Mouse (Mus musculus) CH12.LX (cell line): ENCODE results near the gene Ifi205.
"Not testable (repeated sequence)": the region's sequence is repeated elsewhere in the genome, so short reads cannot be mapped to it uniquely, and the experiment has no call there.

Experiments
- CTCF ChIP-seq, 2 experiments: IDR thresholded peaks in 1 of 2; conservative IDR thresholded peaks in 1 of 2; 2 replicates each; pipeline ENCODE4 v1.5.1; 2011 to 2012; ENCODE audit warnings: low read depth in 2 of 2, low read length in 2 of 2, improper control_type of control experiment in 1 of 2, inconsistent platforms in 1 of 2, mild to moderate bottlenecking in 1 of 2, moderate library complexity in 1 of 2
- ELF1 ChIP-seq: IDR thresholded peaks from 2 replicates; pipeline ENCODE4 v1.6.1; 2014; ENCODE audit warnings: low read depth, mild to moderate bottlenecking, inconsistent platforms, low read length, improper control_type of control experiment
- EP300 ChIP-seq: IDR thresholded peaks from 2 replicates; pipeline ENCODE4 v1.6.1; 2011; ENCODE audit warnings: low read length, improper control_type of control experiment
- MAFK ChIP-seq: IDR thresholded peaks from 2 replicates; pipeline ENCODE4 v1.6.1; 2011; ENCODE audit warnings: low read length, improper control_type of control experiment; ENCODE audit not compliant: insufficient replicate concordance
- NELFE ChIP-seq: IDR thresholded peaks from 2 replicates; pipeline ENCODE4 v1.6.1; 2011; ENCODE audit warnings: low read depth, low read length, improper control_type of control experiment
- POLR2A ChIP-seq: IDR thresholded peaks from 2 replicates; pipeline ENCODE4 v1.6.1; 2011; ENCODE audit warnings: low read depth, mild to moderate bottlenecking, improper control_type of control experiment, low read length
- RCOR1 ChIP-seq: conservative IDR thresholded peaks from 2 replicates; pipeline ENCODE4 v1.6.1; 2012; ENCODE audit warnings: low read depth, mild to moderate bottlenecking, inconsistent platforms, low read length, improper control_type of control experiment
- TBP ChIP-seq: conservative IDR thresholded peaks from 2 replicates; pipeline ENCODE4 v1.6.1; 2011; ENCODE audit warnings: low read depth, low read length, improper control_type of control experiment
- ZC3H11A ChIP-seq: IDR thresholded peaks from 2 replicates; pipeline ENCODE4 v1.6.1; 2012; ENCODE audit warnings: low read depth, mild to moderate bottlenecking, inconsistent platforms, low read length, improper control_type of control experiment

DNA sequence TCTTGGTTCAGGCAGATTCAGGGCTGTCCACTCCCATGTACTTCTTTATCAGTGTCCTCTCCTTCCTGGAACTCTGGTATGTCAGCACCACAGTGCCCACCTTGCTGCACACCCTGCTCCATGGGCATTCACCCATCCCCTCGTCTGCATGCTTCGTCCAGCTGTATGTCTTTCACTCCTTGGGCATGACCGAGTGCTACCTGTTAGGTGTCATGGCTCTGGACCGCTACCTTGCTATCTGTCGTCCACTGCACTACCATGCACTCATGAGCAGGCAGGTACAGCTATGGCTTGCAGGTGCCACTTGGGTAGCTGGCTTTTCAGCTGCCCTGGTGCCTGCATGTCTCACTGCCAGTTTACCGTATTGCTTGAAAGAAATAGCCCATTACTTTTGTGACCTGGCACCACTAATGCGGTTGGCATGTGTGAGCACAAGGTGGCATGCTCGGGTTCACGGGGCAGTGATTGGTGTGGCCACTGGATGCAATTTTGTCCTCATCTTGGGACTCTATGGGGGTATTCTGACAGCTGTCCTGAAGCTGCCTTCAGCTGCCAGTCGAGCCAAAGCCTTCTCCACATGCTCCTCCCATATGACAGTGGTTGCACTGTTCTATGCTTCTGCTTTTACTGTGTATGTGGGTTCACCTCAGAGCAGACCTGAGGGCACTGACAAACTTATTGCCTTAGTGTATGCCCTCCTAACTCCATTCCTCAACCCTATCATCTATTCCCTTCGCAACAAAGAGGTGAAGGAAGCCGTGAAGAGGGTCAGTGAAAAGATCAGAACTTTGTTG lies 10.7 kb upstream of the Ifi205 start:
- not testable (repeated sequence) for TF ChIP-seq POLR2A; CTCF (conservative IDR thresholded peaks at IDR 0.05 in 1 of 2, IDR thresholded peaks at IDR 0.05 in 1 of 2; ENCODE audit: low read depth in 2 of 2, low read length in 2 of 2); NELFE; EP300; RCOR1; MAFK; TBP; ZC3H11A; ELF1
